Mouse (Mus musculus) kidney, postnatal 36 days (tissue): ENCODE data around the gene Ptpre.
"Not testable (repeated sequence)": the region's sequence is repeated elsewhere in the genome, so short reads cannot be mapped to it uniquely, and the experiment has no call there.

Experiments
- DNase-seq, 2 experiments: peaks; one replicate each; pipeline ENCODE4 v3.0.0; 2021 to 2022; ENCODE audit warnings: mixed read lengths in 2 of 2

Ptpre gene

DNA sequence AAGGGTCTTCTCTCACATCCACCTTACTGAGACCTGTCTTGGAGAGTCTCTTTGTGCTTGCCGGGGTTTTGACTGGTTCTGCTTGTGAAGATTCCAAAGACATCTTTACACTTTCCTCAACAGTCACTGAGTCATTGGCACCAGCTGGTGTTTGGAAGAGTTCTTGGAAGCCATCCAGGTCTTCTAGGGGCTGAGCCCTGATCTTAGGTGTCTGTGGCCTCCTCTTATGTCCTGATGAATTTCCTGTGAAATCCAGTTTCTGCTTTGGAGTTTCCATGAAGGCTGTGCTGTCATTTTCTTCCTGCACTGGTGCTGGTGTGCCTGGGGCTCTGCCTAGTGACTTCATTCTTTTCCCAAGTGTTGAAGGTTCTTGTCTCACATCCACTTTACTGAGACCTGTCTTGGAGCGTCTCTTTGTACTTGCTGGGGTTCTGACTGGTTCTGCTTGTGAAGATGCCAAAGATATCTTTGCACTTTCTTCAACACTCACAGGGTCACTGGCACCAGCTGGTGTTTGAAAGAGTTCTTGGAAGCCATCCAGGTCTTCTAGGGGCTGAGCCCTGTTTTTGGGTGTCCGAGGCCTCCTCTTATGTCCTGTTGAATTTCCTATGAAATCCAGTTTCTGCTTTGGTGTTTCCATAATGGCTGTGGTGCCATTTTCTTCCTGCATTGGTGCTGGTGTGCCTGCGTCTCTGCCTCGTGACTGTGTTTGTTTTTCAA, 159.9 kb downstream of the Ptpre start:
- not testable (repeated sequence) for DNase-seq

DNA sequence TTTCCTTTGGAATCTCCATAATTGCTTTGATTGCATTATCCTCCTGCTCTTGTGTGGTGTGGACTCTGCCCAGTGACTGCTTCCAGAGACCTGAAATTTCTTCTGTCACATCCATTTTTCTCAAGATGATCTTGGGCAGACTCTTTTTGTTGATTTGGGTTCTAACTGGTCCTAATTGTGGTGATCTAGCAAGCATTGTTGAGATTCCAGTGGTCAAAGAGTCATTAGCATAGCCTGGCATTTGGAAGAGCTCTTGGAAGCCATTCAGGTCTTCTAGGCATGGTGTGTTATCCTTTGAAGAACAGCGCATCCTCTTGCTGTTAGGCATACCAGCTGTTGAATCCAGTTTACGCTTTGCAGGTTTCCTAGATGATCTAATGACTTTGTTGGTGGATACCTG, 161.1 kb downstream of the Ptpre start:
- no peak for DNase-seq

- not testable (repeated sequence) for DNase-seq
Measured at GRCm38 (mm10) chr7:135699351-135699750, 162.1 kb downstream of the Ptpre start.

- DNase-seq, result no peak
Measured at GRCm38 (mm10) chr7:135703600-135704148, 166.4 kb downstream of the Ptpre start.

- no peak for DNase-seq
Measured at GRCm38 (mm10) chr7:135704251-135704650, 167.0 kb downstream of the Ptpre start.

DNA sequence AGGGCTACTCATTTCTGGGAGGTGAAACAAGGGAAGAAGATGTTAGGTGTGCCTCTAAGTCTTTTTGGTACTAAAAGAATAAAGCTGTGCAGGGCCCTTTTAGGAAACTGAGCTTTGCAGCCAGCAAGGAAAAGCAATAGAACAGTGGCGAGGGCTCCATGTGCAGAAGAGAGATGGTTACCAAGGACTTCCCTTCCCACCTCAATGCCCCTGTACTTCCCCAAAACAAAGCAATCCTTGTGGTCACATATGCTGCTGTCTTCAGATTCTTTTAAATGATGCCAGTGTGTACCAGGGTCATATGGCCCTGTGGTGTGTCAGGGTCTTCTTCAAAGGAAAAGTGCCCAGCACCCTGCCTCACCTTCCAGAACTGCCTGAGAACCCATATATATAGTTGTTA, 167.8 kb downstream of the Ptpre start:
- DNase-seq, result no peak

GRCm38 (mm10) chr7:135705753-135706152, 168.5 kb downstream of the Ptpre start:
- DNase-seq, result no peak

DNA sequence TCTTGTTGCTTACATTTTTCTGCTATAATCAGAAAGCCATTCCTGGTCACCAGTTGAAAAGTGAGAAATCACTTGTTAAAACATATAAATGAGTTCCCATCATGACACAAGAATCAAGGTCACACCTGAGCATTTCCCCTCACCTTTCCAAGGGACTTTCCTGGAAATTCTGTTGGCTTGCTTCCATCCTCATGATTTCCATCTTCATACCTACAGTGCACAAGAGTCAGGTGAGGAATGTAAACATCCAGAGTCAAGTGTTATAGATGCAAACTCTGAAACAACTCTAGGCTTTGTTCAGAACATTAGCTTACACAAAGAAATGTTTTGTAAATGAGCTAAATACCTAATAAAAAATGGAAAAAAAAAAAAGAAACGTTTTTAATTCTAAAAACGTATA, 173.4 kb downstream of the Ptpre start:
- no peak for DNase-seq

DNA sequence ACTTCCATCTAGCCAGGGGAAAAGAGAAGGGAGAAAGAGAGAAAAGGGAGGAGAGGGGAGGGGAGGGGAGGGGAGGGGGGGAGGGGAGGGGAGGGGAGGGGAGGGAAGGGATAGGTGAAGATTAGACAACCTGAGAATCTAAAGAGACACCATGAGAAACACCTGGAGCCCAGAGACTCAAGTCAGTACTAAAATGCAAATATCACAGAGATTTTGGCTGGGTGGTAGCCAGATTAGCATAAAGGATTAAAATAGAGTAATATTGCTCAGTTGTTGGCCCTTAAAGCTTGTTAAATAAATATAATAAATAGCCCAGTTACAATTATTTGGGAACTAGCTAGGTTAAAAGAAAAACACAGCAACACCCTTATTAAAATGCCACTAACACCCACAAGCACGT, 175.3 kb downstream of the Ptpre start:
- no peak for DNase-seq

- no peak for DNase-seq
Measured at GRCm38 (mm10) chr7:135713326-135713725, 176.0 kb downstream of the Ptpre start.

- no peak for DNase-seq
Measured at GRCm38 (mm10) chr7:135715166-135715565, 177.9 kb downstream of the Ptpre start.

GRCm38 (mm10) chr7:135715642-135716444, 178.6 kb downstream of the Ptpre start, which contains the start of gene Mki67:
Gene Mki67 (minus strand): TSS chr7:135716361.
- DNase-seq, result peak in 1 of 2 experiments; percentile 47

DNA sequence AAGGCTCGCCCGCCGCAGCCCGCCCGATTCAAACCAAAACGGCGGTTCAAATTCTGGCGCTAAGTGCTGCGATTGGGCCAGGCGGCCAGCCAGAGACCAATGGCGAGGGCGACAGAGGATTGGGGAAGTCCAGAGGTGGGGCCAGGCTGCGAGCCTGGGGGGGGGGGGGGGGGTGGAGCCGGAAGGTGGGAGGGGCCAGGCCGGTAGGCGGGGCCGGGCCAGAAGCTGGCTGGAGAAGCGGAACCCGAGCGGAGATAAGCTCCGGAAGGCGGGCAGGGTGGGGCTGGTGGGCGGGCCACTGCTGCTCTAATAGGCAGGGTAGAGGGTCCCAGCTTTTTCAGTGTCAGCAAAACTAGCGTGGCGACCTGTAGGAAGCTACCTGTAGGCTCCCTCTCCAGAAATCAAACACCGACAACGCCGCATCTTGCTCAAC, 179.2 kb downstream of the Ptpre start:
- peak; percentile 93 to 94 for DNase-seq

DNA sequence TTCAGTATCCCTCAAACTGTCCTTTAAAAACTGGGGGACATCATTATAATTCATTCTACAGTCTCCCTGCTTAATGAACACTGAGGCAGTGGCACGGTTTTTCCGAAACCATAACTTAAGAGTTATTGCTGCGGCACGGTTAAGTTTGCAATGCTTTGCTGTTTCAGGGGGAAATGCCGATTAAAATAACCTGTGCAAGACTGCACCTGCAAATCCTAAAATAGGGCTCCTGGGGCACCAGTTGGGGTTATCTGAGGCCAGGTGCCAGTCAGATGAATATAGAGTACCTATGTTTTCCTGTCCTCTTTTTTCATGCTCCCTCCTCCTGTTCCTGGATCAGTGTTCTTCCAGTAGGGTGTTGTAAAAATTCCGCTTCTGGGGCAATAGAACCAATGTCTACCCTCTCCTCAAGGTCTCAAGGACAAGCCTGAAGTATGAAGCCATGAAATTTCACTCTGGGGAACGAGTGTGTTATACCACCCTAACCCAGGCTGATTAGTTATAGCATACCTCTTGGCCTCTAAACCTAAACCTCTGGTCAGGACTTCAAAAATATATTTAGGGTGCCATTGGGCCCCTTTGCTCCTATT, 179.8 kb downstream of the Ptpre start:
- no peak for DNase-seq

- no peak for DNase-seq
Measured at GRCm38 (mm10) chr7:135721436-135721992, 184.2 kb downstream of the Ptpre start.

- DNase-seq, result no peak
Measured at GRCm38 (mm10) chr7:135722011-135722838, 184.9 kb downstream of the Ptpre start.

- DNase-seq, result peak in 1 of 2 experiments; percentile 8
Measured at GRCm38 (mm10) chr7:135723672-135724341, 186.5 kb downstream of the Ptpre start.

GRCm38 (mm10) chr7:135726707-135727106, 189.4 kb downstream of the Ptpre start:
- DNase-seq, result no peak

DNA sequence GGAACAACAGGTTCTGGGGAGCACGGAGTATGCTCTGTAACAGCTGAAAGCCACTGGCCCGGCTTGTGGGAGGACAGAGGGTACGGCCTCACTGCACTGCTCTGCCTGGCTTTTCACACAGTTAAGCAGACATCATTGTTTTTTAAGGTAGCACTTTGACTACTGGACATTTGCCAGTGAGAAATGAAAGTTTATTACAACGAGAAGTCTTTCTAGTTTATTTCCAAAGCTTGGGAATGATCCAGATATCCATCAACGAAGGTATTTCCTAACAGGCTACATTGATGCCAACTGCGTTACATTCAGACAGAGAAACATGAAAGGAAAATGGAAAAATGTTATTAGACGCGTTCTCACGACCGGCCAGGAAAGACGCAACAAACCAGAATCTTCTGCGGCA, 190.8 kb downstream of the Ptpre start:
- no peak for DNase-seq

DNA sequence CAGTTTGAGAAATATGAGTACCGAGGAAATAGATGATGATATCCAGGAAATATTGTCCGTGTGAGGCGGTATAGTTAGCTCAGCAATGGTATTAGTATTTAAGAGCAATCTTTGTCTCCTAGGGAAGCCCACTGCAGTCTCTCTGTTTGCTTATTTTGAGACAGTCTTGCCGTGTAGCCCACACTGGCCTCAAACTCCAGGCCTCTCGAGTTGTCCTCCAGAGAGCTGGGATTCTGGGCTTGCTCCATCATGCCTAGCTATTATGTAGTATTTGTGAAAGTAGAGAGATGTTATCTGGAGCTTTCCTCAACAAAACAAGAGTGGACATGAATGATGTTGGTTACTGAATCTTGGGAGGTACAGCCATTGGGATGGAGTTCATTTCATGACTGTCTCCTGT, 197.1 kb downstream of the Ptpre start:
- DNase-seq, result no peak

DNA sequence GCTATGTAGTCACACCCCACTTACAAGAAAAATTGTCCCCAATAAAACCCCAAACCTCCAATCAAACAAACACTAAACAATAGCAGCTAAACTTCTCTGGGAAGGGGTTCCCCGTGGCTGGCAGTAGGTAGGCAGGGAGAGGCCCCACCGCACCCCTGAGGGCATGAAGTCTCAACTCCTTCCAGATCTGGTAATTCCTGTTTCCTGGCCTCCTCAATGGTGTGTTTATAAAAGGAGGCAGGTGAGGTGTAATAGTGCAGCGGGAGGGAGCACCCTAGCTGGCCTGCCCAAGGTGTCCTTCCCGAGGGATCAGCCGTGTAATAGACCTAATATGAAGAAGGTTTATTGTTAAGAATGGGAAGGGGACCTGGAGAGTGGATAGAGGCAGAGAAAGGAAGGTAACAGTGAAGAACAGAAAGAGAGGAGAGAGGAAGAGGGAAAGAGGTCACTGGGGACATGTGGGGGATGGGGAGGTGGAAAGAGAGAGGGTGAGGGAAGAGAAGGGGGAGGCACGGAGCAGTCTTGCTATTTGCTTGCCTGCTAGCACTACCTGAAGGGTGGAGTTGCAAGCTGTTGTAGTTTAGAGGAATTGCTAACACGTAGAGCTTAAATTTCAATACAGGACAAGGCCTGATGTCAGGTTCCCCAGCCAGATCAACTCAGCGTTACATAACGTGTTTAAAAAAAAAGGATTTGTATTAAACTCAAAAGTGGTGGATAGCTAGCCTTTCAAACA, 197.8 kb downstream of the Ptpre start:
- DNase-seq, result peak in 1 of 2 experiments; percentile 22
